Mouse (Mus musculus): Measurements from ENCODE around the gene Strada.

DNA sequence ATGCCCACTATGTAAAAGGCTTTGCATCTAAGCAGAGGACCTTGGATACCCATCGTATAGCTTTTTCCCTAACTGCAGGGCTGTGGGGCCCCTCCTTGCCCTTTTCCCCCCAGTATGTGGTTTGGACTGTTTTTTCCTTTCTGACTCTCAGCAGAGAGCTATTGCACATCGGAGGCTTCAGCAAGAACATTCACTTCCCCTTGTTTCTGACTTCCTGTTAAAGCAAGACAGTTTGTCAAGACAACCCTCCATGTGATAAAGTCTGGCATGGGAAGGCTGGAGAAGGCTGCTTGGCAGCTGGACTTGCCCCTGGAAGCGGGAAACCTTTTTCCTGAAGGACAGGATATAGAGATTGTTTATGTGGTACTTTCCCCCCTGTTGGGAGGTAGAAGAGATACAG, 79.2 kb downstream of the Strada start:
- no peak for TF ChIP-seq CTCF (IDR thresholded peaks at IDR 0.05; ENCODE audit: low read depth)
- TF ChIP-seq EP300 (optimal IDR thresholded peaks at IDR 0.05): no peak

Data from stomach, postnatal 0 days (tissue).